Mouse (Mus musculus): ENCODE measurements around the gene Nos1ap.

- TF ChIP-seq CTCF (IDR thresholded peaks at IDR 0.05; ENCODE audit: low read depth) (peak; percentile 22; the same call in 1 of the 2 replicates), EP300 (optimal IDR thresholded peaks at IDR 0.05) (no peak)
Observed at GRCm38 (mm10) chr1:170586715-170587114, 2.9 kb downstream of the Nos1ap start.
